Mouse (Mus musculus): Measurements from ENCODE around the gene Trappc6a.

Gene Trappc6a

DNA sequence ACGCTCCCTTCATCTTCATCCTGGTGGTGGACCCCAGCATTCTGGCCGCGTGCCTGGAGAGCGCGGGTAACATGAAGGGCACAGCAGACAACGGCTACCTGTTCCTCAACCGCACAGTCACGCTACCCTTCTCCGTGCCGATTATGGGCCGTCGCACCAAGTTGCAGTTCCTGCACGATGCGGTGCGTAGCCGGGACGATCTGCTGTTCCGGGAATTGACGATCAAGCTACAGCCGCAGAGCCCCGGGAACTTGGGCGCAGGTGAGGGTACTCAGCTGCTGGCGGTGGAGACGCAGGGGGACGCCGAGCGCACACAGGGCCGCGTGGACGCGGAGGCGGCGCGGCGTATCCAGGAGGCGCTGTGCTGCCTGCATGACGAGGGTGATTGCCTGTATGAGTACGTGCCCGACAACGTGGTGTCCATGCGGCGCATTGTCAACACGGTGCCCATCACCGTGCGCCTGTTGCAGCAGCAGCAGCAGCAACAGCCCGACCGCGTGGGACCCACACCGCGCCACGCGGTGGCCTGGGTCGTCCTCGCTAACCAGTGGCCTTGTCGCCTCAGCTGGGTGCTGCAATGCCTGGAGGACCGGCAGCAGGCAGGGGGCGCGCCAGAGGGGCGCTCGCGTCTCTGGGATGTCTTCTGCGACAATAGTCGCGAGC lies 15.7 kb downstream of the Trappc6a start:
- DNase-seq (ENCODE audit: low read depth, low spot score), result no peak

DNA sequence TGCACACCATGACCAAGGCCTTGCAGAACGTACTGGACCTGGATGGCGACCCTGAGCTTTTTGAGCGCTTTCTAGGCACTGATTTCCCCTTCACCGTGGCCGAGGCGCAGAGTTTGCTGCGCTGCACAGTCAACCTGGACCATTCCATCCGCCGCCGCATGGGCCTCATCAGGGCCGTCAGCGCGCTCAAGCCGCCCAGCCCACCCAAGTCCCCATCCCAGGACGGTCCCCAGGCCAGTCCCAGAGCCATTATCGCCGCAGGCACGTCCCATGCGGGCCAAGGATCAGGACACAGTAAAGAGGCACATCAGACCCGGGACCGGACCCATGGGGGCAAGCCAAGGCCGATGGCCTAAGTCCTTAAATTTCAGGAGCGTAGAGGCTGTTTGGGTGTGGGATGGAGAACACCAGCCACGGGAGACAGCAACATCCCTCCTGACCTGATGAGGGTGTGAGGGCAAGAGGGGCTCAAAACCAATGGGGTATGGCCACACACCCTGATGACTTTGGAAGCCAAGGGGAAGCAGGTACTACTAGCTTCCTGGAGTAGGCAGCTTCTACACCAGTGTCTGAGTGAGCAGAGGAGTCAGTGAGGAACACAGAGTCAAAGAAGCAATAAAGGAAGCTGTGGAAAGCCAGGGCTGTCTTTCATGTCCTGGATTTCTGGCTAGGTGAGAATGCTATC lies 16.4 kb downstream of the Trappc6a start:
- DNase-seq (ENCODE audit: low read depth, low spot score), result no peak

- DNase-seq (ENCODE audit: low read depth, low spot score), result no peak
Measured at GRCm38 (mm10) chr7:19525105-19525481, 16.9 kb downstream of the Trappc6a start.

DNA sequence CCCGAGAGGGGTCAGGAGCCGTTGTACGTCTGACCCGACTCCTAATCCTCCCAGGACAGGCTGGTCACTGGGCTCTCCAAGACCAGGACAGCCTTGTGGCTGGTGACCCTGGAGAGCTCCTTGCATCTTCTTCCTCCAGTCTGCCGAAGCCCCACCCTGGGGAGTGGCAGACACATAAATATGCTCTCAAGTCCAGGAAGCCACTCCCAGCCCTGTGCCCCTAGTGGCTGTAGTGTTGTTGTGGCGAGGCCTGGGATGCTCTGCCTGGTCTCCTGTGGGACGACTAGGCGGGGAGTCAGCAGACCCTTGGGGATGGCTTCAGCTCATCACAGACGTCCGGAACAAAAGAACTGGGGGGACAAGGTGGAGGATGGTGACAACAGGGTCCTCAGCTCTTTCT lies 22.9 kb downstream of the Trappc6a start:
- DNase-seq (ENCODE audit: low read depth, low spot score), result no peak

DNA sequence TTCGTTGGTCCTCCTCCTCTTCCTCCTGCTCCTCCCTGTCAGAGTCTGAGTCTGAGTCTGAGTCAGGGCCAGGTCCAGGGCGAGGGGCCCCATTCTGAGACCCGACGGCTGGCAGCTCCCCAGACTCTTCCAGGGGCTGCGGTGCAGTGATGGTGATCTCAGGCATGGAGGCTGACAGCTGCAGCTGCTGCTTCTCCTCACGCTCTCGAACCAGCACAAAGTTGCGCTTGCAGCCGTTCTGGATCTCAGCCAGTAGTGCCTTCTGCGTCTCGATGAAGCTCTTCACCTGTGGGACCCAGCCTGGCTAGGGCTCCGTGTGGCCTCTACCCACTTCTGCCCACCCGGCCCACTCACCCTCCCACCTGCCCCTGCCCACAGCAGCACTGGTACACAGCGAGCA lies 24.0 kb downstream of the Trappc6a start:
- DNase-seq (ENCODE audit: low read depth, low spot score), result no peak

DNA sequence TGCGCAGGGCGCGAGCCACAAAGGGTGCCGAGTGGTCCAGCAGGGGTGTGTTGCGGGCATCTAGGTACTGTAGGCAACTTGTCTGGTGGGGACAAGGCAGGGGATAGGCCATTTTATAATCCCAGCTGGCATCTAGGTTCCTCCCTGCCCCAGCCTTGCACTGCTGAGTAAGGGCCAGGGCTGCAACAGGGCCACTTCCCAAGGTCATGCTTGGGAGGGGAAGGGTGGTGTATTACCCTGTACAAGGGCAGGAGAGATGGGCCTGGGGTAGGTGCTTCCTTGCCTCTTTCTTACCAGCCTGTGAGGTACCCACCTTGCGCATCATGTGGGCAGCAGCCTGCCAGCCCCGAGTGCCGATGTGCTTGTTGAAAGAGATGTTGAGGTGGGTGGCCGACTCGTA lies 26.5 kb downstream of the Trappc6a start:
- no peak for DNase-seq (ENCODE audit: low read depth, low spot score)

GRCm38 (mm10) chr7:19540771-19541566 lies 32.8 kb downstream of the Trappc6a start:
- no peak for DNase-seq (ENCODE audit: low read depth, low spot score)

DNA sequence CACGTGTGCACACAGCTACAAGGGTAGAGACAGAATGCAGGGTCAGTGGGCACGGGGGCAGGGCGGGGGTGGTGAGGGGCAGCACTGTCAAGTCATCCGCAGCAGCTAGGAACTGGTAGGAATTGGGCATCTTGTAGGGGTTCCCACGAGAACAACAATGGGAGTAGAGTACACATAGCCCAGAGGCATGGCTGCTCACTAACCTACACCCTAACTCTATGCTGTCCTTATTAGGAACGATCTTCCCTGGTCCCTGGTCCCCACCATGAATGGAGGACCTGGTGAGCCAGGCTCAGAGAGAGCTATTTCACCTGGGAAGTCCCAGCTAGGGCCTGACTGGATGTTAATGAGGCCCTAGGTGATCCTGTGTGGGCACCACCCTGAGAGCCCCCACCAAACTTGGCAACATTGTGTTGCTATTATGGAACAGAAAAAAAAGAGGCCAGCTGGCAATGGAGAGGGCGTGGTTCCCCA lies 33.5 kb downstream of the Trappc6a start:
- DNase-seq (ENCODE audit: low read depth, low spot score), result no peak

DNA sequence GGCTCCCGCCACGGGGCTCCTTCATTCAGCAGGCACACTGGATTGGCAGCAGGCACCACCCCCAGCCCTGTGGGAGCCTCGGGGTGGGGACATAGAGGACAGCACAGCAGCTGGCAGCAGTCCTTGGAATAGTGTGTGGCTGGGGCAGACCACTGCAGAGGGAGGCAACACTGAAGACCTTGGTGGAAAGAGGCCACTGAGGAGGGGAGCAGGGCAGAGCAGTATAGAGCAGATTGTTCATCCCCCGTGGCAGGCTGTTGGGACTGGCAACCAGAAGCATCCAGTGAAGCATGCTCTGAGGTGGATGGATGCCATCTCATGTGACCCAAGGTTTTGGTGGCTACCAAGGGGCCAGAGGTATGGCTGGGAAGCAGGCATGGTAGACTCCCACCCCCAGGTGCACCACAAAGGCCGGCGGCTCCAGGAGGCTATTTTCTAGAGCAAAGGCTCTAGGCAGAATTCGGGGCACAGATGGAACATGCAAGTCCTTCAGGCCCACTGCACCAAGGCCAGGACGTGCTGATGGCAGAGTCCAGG lies 34.0 kb downstream of the Trappc6a start:
- no peak for DNase-seq (ENCODE audit: low read depth, low spot score)

DNA sequence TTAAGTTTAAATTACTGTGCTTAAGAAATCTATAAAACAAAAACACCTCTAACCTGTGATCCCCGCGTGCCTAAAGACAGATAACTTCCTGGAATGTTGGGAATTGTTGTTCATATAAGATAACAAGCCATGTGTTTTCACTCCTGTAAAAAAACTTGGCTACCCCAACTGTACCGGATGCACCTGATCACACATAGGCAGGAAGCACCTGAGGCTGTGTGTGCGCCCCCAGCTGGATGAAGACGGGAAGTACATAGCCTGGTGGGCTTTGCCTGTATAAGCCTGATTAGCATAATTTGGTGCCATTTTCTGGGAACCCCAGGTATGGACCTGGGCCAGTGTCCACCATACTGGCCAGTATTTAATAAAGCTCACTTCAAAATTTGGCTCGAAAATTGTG lies 35.4 kb downstream of the Trappc6a start:
- DNase-seq (ENCODE audit: low read depth, low spot score), result no peak

DNA sequence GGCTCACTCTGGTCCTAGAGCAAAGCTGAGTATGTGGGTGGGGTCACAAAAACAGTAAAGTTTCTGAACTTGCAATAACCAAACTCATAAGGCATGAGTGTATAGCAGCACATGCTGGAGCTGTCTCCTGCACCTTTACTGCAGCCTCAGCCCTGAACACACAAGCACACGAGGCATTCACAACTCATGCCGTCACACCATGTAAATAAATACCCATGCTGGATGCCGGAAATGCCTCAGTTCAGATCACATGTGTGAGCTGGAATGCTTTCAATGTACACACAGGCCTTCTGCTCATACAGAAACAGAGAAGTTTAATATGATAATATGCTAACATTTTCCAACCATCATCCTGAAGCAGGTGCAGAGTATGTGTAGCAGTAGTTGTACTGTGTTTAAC lies 37.8 kb downstream of the Trappc6a start:
- DNase-seq (ENCODE audit: low read depth, low spot score), result no peak

DNA sequence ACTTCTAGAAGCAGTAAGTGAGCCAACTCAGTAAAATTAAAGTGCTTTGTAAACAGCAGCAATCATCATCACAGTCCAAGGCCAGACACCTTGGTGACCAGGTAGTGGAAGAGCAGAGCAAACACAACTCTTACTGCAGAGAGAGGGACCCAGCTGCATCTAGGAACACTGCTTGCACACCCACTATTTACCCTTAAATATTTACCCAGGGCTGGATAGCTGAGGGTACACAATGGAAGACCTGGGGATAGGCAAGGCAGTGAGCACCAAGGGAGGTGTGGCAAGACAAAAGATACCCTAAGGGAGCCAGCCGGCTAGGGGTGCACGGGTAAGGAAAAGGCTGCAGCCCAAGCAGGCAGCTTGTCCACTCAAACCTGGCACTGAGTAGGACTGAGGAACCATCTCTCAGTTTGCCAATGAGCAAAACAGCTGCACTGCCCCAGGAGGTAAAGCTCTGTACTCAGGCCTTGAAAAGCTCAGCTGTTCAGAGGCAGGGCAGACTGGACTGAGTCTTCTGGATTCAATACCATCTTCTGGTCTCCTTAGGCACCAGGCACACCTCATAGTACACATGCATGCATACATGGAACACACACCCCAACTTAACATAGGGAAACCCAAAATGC lies 39.3 kb downstream of the Trappc6a start:
- no peak for DNase-seq (ENCODE audit: low read depth, low spot score)

DNA sequence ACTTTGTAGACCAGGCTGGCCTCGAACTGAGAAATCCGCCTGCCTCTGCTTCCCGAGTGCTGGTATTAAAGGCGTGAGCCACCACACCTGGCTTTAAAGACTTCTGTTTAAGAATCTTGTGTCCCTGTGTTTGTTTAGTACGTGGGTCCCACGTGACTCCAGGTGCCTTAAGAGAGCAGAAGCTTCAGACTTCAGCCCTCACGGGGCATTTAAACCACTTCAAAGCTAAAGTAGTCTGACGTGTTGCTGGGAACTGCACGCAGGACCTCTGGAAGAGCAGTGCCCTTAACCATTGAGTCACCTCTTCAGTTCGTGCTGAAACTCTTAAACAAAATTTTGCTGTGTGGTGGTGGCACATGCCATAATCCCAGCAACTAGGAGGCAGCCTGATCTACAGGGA lies 41.2 kb downstream of the Trappc6a start:
- DNase-seq (ENCODE audit: low read depth, low spot score), result no peak

DNA sequence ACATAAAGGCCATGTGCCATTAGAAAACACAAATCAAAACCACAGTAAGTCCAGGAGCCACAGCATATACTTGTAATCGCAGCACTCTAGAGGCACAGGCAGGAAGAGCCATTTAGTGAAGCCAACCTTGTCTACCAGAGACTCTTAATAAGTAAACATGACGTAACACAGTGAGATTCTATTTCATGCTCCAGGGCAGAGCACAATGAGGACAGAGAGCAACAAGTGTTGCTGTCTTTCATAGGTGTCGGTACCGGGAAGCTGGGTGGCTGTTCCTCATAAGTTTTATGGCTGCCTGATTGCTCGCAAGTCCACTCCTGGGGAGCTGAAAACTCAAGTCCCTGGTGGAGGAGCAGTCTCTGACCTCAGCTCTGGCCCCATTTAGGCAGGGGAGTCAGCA lies 43.4 kb downstream of the Trappc6a start:
- no peak for DNase-seq (ENCODE audit: low read depth, low spot score)

DNA sequence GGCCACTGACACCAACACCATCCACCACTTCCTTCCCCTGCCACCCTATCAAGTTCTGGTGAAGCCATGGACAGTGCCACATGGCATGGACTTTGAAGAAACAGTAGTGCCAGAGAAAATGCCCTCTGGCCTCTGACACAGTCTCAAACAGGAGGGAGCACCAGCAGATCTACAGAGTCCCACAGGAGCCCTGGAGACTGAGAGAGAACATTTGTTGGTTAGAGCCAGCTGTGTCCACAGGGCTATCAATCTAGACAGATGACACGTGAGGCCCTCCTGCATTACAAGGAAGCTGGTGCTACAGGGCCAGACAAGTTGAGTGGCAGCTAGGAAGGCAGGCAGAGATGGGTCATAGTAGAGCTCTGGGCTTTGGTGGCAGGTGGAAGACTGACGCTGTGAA lies 44.2 kb downstream of the Trappc6a start:
- no peak for DNase-seq (ENCODE audit: low read depth, low spot score)

DNA sequence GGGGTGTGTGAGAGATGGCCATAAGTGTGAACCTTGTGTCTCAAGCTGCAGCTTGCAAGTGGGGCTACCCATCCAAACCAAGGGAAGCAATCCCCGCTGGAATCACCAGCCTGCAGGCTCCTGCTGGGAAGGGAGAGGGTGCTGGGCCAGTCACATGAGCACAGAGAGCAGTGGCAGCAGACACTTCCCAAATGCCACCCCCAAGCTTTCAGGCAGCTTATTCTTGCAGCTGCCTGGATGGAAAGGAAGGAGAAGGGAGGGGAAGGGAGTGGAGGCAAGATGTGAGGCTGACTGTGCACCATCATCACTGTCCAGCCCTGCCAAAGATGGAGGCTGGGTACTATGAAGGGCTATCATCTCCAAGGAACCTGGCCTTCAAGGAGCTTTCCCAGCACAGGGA lies 46.0 kb downstream of the Trappc6a start:
- no peak for DNase-seq (ENCODE audit: low read depth, low spot score)

- no peak for DNase-seq (ENCODE audit: low read depth, low spot score)
Measured at GRCm38 (mm10) chr7:19557086-19557485, 48.9 kb downstream of the Trappc6a start.

GRCm38 (mm10) chr7:19557982-19558900 lies 50.0 kb downstream of the Trappc6a start:
- DNase-seq (ENCODE audit: low read depth, low spot score), result no peak

- no peak for DNase-seq (ENCODE audit: low read depth, low spot score)
Measured at GRCm38 (mm10) chr7:19558965-19559364, 50.8 kb downstream of the Trappc6a start.

- no peak for DNase-seq (ENCODE audit: low read depth, low spot score)
Measured at GRCm38 (mm10) chr7:19560491-19561260, 52.5 kb downstream of the Trappc6a start.
